Mouse (Mus musculus): ENCODE data around the gene Nr0b1.

Nr0b1 gene

GRCm38 (mm10) chrX:86191614-86192419 is at the start of gene Nr0b1:
Nr0b1 (plus strand) TSS chrX:86191764.
- DNase-seq (ENCODE audit: low read depth, low spot score): no peak

GRCm38 (mm10) chrX:86187250-86187649 is 4.3 kb upstream of the Nr0b1 start:
- DNase-seq (ENCODE audit: low read depth, low spot score): no peak

GRCm38 (mm10) chrX:86192420-86192994 is 943 bp downstream of the Nr0b1 start:
- DNase-seq (ENCODE audit: low read depth, low spot score): no peak

GRCm38 (mm10) chrX:86193386-86193785 is 1.8 kb downstream of the Nr0b1 start:
- no peak for DNase-seq (ENCODE audit: low read depth, low spot score)

GRCm38 (mm10) chrX:86237246-86237645 is 45.7 kb downstream of the Nr0b1 start:
- no peak for DNase-seq (ENCODE audit: low read depth, low spot score)

All from c-Kit-negative CD71-positive TER-119-positive erythroid progenitor cells, embryonic 14.5 days (primary cell).